Comparison of ENCODE assay signal across 9 mouse cellular contexts in genomic region chr2:144369020-144369421, GRCm38 (mm10). TPM values are rescaled to one million over a fixed set of nuclear protein-coding genes. Genes with fewer than 3 reads are reported as not detected.
DNase-seq lines count a peak whose midpoint lies in the region; ATAC-seq and TF ChIP-seq lines count a peak whose summit lies in the region.
"Had no signal": no experiment of that assay in that cellular context is flagged by ENCODE, and none has a peak within 500 bp of the region (broad histone marks: within the 10 kb centered on the region; RNA-seq: fewer than 3 reads in every experiment).

No protein-coding gene starts in this region.

- no peak for DNase-seq in kidney, adult 18-20 months
- DNase-seq in gastrocnemius, postnatal 4 days (ENCODE audit: low spot score in 2 of 2): peak; percentile 65 to 84
- no peak for DNase-seq in liver, postnatal 0 days
- DNase-seq in stomach, postnatal 0 days (ENCODE audit: low spot score): no peak
- DNase-seq in right cerebral cortex, postnatal 14 days: no peak

- H3K36me3 ChIP-seq in kidney, embryonic 16.5 days (ENCODE audit: insufficient read depth, low read length): peaks cover 11% of the 10 kb centered on the region
- H3K36me3 ChIP-seq in liver, postnatal 0 days (replicated peaks; ENCODE audit: insufficient read depth, low read length): peaks cover 9% of the 10 kb centered on the region
- H3K36me3 ChIP-seq in stomach, postnatal 0 days (ENCODE audit: control insufficient read depth, insufficient read depth, low read length): 0 out of 2 replicates have a peak, but pooled peaks cover 3% of the 10 kb centered on the region

- TF ChIP-seq CTCF in liver, postnatal 0 days (IDR thresholded peaks at IDR 0.05; ENCODE audit: low read depth): no peak
- peak; percentile 25; the same call in 1 of the 2 replicates for TF ChIP-seq CTCF in stomach, postnatal 0 days (IDR thresholded peaks at IDR 0.05; ENCODE audit: low read depth)

- peaks cover 20% of the 10 kb centered on the region for H3K4me1 ChIP-seq in kidney, embryonic 16.5 days (ENCODE audit: insufficient read depth, low read length)
- peaks cover 3% of the 10 kb centered on the region; the same call in 1 of the 2 replicates for H3K4me1 ChIP-seq in brown adipose tissue, adult 24 weeks (ENCODE audit: control insufficient read depth, insufficient read depth, insufficient read length, low read length)
- peaks cover 16% of the 10 kb centered on the region; the same call in 1 of the 2 replicates for H3K4me1 ChIP-seq in liver, postnatal 0 days (ENCODE audit: insufficient read depth)
- H3K4me1 ChIP-seq in stomach, postnatal 0 days (replicated peaks; ENCODE audit: control insufficient read depth, insufficient read depth): peaks cover 3% of the 10 kb centered on the region; the same call in 1 of the 2 replicates

- H3K27ac ChIP-seq in kidney, embryonic 16.5 days (ENCODE audit: low read length): peak overlapping the region; percentile 97
- peak overlapping the region; percentile 80 for H3K27ac ChIP-seq in brown adipose tissue, adult 24 weeks (replicated peaks; ENCODE audit: low read depth, low read length)
- H3K27ac ChIP-seq in liver, postnatal 0 days (ENCODE audit: low read depth): peak overlapping the region; percentile 94
- peak overlapping the region; percentile 96 for H3K27ac ChIP-seq in stomach, postnatal 0 days (replicated peaks)

- peak; percentile 89 for ATAC-seq in kidney, embryonic 16.5 days (ENCODE audit: low FRiP score, low TSS enrichment)
- peak; percentile 76 for ATAC-seq in CD4-positive, CD25-positive, alpha-beta regulatory T cell, adult 4 months
- peak; percentile 85 for ATAC-seq in liver, postnatal 0 days
- ATAC-seq in stomach, postnatal 0 days (ENCODE audit: low FRiP score, low TSS enrichment): peak; percentile 83

- WGBS in kidney, embryonic 16.5 days: under 1% methylated on average over 34 of the region's 43 CpGs
- WGBS in liver, postnatal 0 days (ENCODE audit: insufficient replicate concordance): under 1% methylated on average over 39 of the region's 43 CpGs
- WGBS in stomach, postnatal 0 days: 0% methylated on average over 35 of the region's 43 CpGs

- H3K4me3 ChIP-seq in kidney, embryonic 16.5 days (ENCODE audit: low read length): peak overlapping the region; percentile 94
- peak overlapping the region; percentile 95 for H3K4me3 ChIP-seq in brown adipose tissue, adult 24 weeks (ENCODE audit: insufficient read depth, low read depth, low read length)
- peak overlapping the region; percentile 93 for H3K4me3 ChIP-seq in liver, postnatal 0 days (ENCODE audit: low read depth, low read length)
- H3K4me3 ChIP-seq in stomach, postnatal 0 days (ENCODE audit: low read depth, low read length): peak overlapping the region; percentile 65

- H3K9me3 ChIP-seq in kidney, embryonic 16.5 days (ENCODE audit: low read length): no peaks in the 10 kb centered on the region
- H3K9me3 ChIP-seq in liver, postnatal 0 days (ENCODE audit: low read length): no peaks in the 10 kb centered on the region
- no peaks in the 10 kb centered on the region for H3K9me3 ChIP-seq in stomach, postnatal 0 days (ENCODE audit: control insufficient read depth, low read length)

- no peak for TF ChIP-seq EP300 in liver, postnatal 0 days (IDR thresholded peaks at IDR 0.05; ENCODE audit: low read depth)
- TF ChIP-seq EP300 in stomach, postnatal 0 days (optimal IDR thresholded peaks at IDR 0.05): no peak

- H3K4me2 ChIP-seq in kidney, embryonic 16.5 days (replicated peaks; ENCODE audit: low read depth, low read length): peak overlapping the region; percentile 80
- H3K4me2 ChIP-seq in liver, postnatal 0 days (ENCODE audit: low read depth, low read length): peak overlapping the region; percentile 84
- peak overlapping the region; percentile 56 for H3K4me2 ChIP-seq in stomach, postnatal 0 days (replicated peaks; ENCODE audit: low read depth)

- peak overlapping the region; percentile 93 for H3K9ac ChIP-seq in kidney, embryonic 16.5 days (replicated peaks; ENCODE audit: low read length)
- peak overlapping the region; percentile 83 for H3K9ac ChIP-seq in liver, postnatal 0 days (replicated peaks)
- H3K9ac ChIP-seq in stomach, postnatal 0 days (ENCODE audit: low read length): peak overlapping the region; percentile 68

- H3K27me3 ChIP-seq in kidney, embryonic 16.5 days (ENCODE audit: insufficient read depth, low read length): no peaks in the 10 kb centered on the region
- no peaks in the 10 kb centered on the region for H3K27me3 ChIP-seq in liver, postnatal 0 days (ENCODE audit: insufficient read depth, low read length)
- H3K27me3 ChIP-seq in stomach, postnatal 0 days (ENCODE audit: control insufficient read depth, insufficient read depth, low read length): no peaks in the 10 kb centered on the region

RNA-seq across cellular contexts. Expression of gene Pet117, which starts 0.2 kb away (rescaled TPM):
- 0.56 TPM in 1 of 2 replicates, not detected in the other for polyA plus RNA-seq in kidney, embryonic 16.5 days (2015; fragmentation: Nextera tagmentation; extraction: Ambion mirVana)
- 1 to 10 TPM in 1 of 2 experiments, not detected in 1; 1.8 TPM for polyA plus RNA-seq in CD4-positive, CD25-positive, alpha-beta regulatory T cell, adult 4 months (2017; shearing (Covaris generic))
- 3.4 and 6.3 TPM in 2 replicates for polyA plus RNA-seq in brown adipose tissue, adult 24 weeks (2012; ENCODE audit: insufficient read depth, insufficient read length, missing spikeins)
- 10 to 100 TPM in 1 of 2 experiments, 1 to 10 TPM in 1; 8.0 to 11.7 TPM for total RNA-seq in gastrocnemius, postnatal 4 days (2021)
- 1.6 and 2.2 TPM in 2 replicates for polyA plus RNA-seq in liver, postnatal 0 days (2015; fragmentation: Nextera tagmentation; extraction: Ambion mirVana)
- polyA plus RNA-seq in stomach, postnatal 0 days (2015; fragmentation: Nextera tagmentation; extraction: Ambion mirVana): 2.4 and 2.5 TPM in 2 replicates
- polyA plus RNA-seq: large intestine, adult 2 months had no signal

RNA-seq across cellular contexts. Expression of gene Kat14, which starts 0.2 kb away (rescaled TPM):
- 52.5 and 57.0 TPM in 2 replicates for polyA plus RNA-seq in kidney, embryonic 16.5 days (2015; fragmentation: Nextera tagmentation; extraction: Ambion mirVana)
- polyA plus RNA-seq in CD4-positive, CD25-positive, alpha-beta regulatory T cell, adult 4 months (2017; shearing (Covaris generic)): 10 to 100 TPM; 16.5 to 16.7 TPM
- 9.9 and 17.2 TPM in 2 replicates for polyA plus RNA-seq in brown adipose tissue, adult 24 weeks (2012; ENCODE audit: insufficient read depth, insufficient read length, missing spikeins)
- total RNA-seq in gastrocnemius, postnatal 4 days (2021): 10 to 100 TPM; 33.1 to 37.6 TPM
- polyA plus RNA-seq in liver, postnatal 0 days (2015; fragmentation: Nextera tagmentation; extraction: Ambion mirVana): 10.2 and 12.3 TPM in 2 replicates
- polyA plus RNA-seq in stomach, postnatal 0 days (2015; fragmentation: Nextera tagmentation; extraction: Ambion mirVana): 20.9 and 21.4 TPM in 2 replicates

RNA-seq across cellular contexts. Expression of gene Ovol2, which starts 37.1 kb away (rescaled TPM):
- 1.1 and 1.2 TPM in 2 replicates for polyA plus RNA-seq in kidney, embryonic 16.5 days (2015; fragmentation: Nextera tagmentation; extraction: Ambion mirVana)
- not detected for polyA plus RNA-seq in CD4-positive, CD25-positive, alpha-beta regulatory T cell, adult 4 months (2017; shearing (Covaris generic))
- not detected in 2 replicates for polyA plus RNA-seq in brown adipose tissue, adult 24 weeks (2012; ENCODE audit: insufficient read depth, insufficient read length, missing spikeins)
- total RNA-seq in gastrocnemius, postnatal 4 days (2021): not detected
- polyA plus RNA-seq in liver, postnatal 0 days (2015; fragmentation: Nextera tagmentation; extraction: Ambion mirVana): 0.09 and 0.25 TPM in 2 replicates
- polyA plus RNA-seq in stomach, postnatal 0 days (2015; fragmentation: Nextera tagmentation; extraction: Ambion mirVana): 9.8 and 11.9 TPM in 2 replicates

Comparison
In these comparisons a context has a peak if more than half of its experiments do, and no peak if none do; other contexts are left out.
1. DNase-seq: peak in gastrocnemius, postnatal 4 days (2 of 2); none in kidney, adult 18-20 months (single experiment), liver, postnatal 0 days (single experiment), stomach, postnatal 0 days (single experiment) and right cerebral cortex, postnatal 14 days (single experiment).
2. Peak in every context shown above with its lines, with median percentiles within 50 percentile points of each other: ATAC-seq, H3K27ac ChIP-seq, H3K4me2 ChIP-seq, H3K4me3 ChIP-seq and H3K9ac ChIP-seq.